Mouse (Mus musculus) erythroblast, adult 5-6 weeks (primary cell): Measurements from ENCODE around the gene Slfn8. TPM values are rescaled to one million over a fixed set of nuclear protein-coding genes. Genes with fewer than 3 reads are reported as not detected.

Experiments
- total RNA-seq, 2 experiments: library from RNA; stranded (forward) in 1 of 2; stranded (reverse) in 1 of 2; fragments of 150-400 nt in 1 of 2; fragments of 200-764, 138-1000 nt in 1 of 2; gene quantifications; 2 replicates each; pipeline versions ENCODE4 v1.2.3 to v1.2.4; 2015 to 2017; ENCODE audit warnings: low replicate concordance in 2 of 2

Gene Slfn8
- total RNA-seq, 2 experiments from 2014 or later = 2.7 to 3.7 TPM

Other genes starting within 250 kb of the Slfn8 start
- 5.4 and 11.1 TPM in 2 replicates for gene Lig3, start 239.7 kb downstream of the Slfn8 start, total RNA-seq (2015; ENCODE audit: low replicate concordance)
- 6.0 and 9.5 TPM in 2 replicates for gene Lig3, start 239.7 kb downstream of the Slfn8 start, total RNA-seq (2017; ENCODE audit: low replicate concordance)
- gene Rffl, start 149.6 kb downstream of the Slfn8 start, total RNA-seq (2015; ENCODE audit: low replicate concordance) = 79.9 and 88.6 TPM in 2 replicates
- gene Rffl, start 149.6 kb downstream of the Slfn8 start, total RNA-seq (2017; ENCODE audit: low replicate concordance) = 115 TPM in 2 replicates
- 1.5 and 10.0 TPM in 2 replicates for gene Rad51d, start 130.2 kb downstream of the Slfn8 start, total RNA-seq (2015; ENCODE audit: low replicate concordance)
- gene Rad51d, start 130.2 kb downstream of the Slfn8 start, total RNA-seq (2017; ENCODE audit: low replicate concordance) = 2.5 and 2.6 TPM in 2 replicates
- gene Fndc8, start 128.7 kb downstream of the Slfn8 start, total RNA-seq (2015; ENCODE audit: low replicate concordance) = not detected in 2 replicates
- not detected in 2 replicates for gene Fndc8, start 128.7 kb downstream of the Slfn8 start, total RNA-seq (2017; ENCODE audit: low replicate concordance)
- 3.3 and 5.8 TPM in 2 replicates for gene Nle1, start 112.4 kb downstream of the Slfn8 start, total RNA-seq (2015; ENCODE audit: low replicate concordance)
- 1.5 and 6.5 TPM in 2 replicates for gene Nle1, start 112.4 kb downstream of the Slfn8 start, total RNA-seq (2017; ENCODE audit: low replicate concordance)
- gene Unc45b, start 110.3 kb downstream of the Slfn8 start, total RNA-seq (2015; ENCODE audit: low replicate concordance) = not detected in 2 replicates
- not detected in 2 replicates for gene Unc45b, start 110.3 kb downstream of the Slfn8 start, total RNA-seq (2017; ENCODE audit: low replicate concordance)
- 6.9 TPM in 2 replicates for gene Slfn5, start 69.5 kb downstream of the Slfn8 start, total RNA-seq (2015; ENCODE audit: low replicate concordance)
- gene Slfn5, start 69.5 kb downstream of the Slfn8 start, total RNA-seq (2017; ENCODE audit: low replicate concordance) = 10.6 and 11.0 TPM in 2 replicates
- gene Slfn9, start 29.0 kb downstream of the Slfn8 start, total RNA-seq (2015; ENCODE audit: low replicate concordance) = 4.0 and 7.1 TPM in 2 replicates
- gene Slfn9, start 29.0 kb downstream of the Slfn8 start, total RNA-seq (2017; ENCODE audit: low replicate concordance) = 3.5 and 4.5 TPM in 2 replicates
- 36.9 and 58.1 TPM in 2 replicates for gene Slfn2, start 44.3 kb upstream of the Slfn8 start, total RNA-seq (2015; ENCODE audit: low replicate concordance)
- gene Slfn2, start 44.3 kb upstream of the Slfn8 start, total RNA-seq (2017; ENCODE audit: low replicate concordance) = 71.9 and 73.6 TPM in 2 replicates
- gene Slfn1, start 96.0 kb upstream of the Slfn8 start, total RNA-seq (2015; ENCODE audit: low replicate concordance) = 16.5 and 18.6 TPM in 2 replicates
- gene Slfn1, start 96.0 kb upstream of the Slfn8 start, total RNA-seq (2017; ENCODE audit: low replicate concordance) = 23.3 and 26.2 TPM in 2 replicates
- gene Slfn4, start 154.4 kb upstream of the Slfn8 start, total RNA-seq (2015; ENCODE audit: low replicate concordance) = 52.5 and 75.0 TPM in 2 replicates
- gene Slfn4, start 154.4 kb upstream of the Slfn8 start, total RNA-seq (2017; ENCODE audit: low replicate concordance) = 22.6 and 27.2 TPM in 2 replicates
- gene Slfn3, start 170.5 kb upstream of the Slfn8 start, total RNA-seq (2015; ENCODE audit: low replicate concordance) = 8.6 and 10.0 TPM in 2 replicates
- 11.9 and 15.3 TPM in 2 replicates for gene Slfn3, start 170.5 kb upstream of the Slfn8 start, total RNA-seq (2017; ENCODE audit: low replicate concordance)